Mouse (Mus musculus): ENCODE data around the gene Iqgap2. TPM values are rescaled to one million over a fixed set of nuclear protein-coding genes. Genes with fewer than 3 reads are reported as not detected.
A peak's percentile ranks its signal among the peaks of the same experiment; 100 is the strongest.

The Iqgap2 gene
- polyA plus RNA-seq, 1 experiment from 2014 or later: 5.2 TPM

DNA sequence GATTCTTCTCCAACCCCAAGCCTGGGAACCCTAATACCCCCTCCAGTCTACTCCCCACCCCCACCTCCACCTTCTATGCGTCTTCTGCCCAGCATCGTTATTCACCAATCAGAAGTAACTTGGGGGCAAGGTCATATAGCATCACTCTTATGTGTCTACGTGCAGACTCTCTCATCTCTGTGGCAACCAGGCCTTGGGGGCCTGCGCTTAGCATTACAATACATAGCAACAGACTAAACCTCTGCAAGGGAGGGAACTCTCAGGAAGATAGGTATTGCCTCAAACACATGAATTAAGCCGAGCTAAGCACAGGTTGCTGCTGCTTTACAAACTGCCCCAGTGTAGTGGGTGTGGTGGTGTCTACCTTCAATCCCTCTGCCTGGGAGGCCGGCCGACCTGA is 295.0 kb downstream of the Iqgap2 start:
- Histone ChIP-seq H3K9me3 (ENCODE audit: control insufficient read depth, low read length) (no peaks in the 10 kb centered on the region), H3K27me3 (ENCODE audit: control insufficient read depth, insufficient read depth, low read depth, low read length) (no peaks in the 10 kb centered on the region), H3K9ac (ENCODE audit: low read length) (no peak overlapping the region), H3K4me3 (ENCODE audit: low read length) (no peak overlapping the region), H3K4me2 (ENCODE audit: low read depth, low read length) (no peak overlapping the region), H3K36me3 (ENCODE audit: control insufficient read depth, insufficient read depth, low read length) (no peaks in the 10 kb centered on the region), H3K27ac (ENCODE audit: low read length) (no peak overlapping the region), H3K4me1 (replicated peaks; ENCODE audit: control insufficient read depth, insufficient read depth, low read length) (no peaks in the 10 kb centered on the region)
- no peak for ATAC-seq (ENCODE audit: low read depth)
- 84% methylated on average over 7 of the region's 7 CpGs for WGBS

DNA sequence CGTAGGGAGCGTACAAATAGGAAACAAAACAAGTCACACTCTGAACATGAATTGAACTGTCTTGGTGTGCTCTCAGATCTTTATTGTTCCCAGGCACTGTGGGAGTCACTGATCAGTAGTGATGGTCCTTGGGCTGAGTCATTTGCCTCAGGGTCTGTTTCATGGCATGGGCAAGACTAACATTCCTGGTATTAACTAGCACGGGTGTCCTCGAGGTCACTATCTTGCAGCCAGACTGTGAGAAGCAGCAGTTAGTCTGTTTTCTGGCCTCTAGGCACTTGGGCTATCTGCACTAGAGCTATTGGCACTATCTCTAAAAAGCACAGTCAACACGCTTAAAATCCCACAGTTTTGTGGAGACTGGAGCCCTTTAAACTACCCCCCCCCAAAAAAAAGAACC is 295.8 kb downstream of the Iqgap2 start:
- H3K27ac ChIP-seq (ENCODE audit: low read length): no peak overlapping the region
- 78% methylated on average over 5 of the region's 5 CpGs for WGBS
- no peaks in the 10 kb centered on the region for H3K9me3 ChIP-seq (ENCODE audit: control insufficient read depth, low read length)
- no peak overlapping the region for H3K4me2 ChIP-seq (ENCODE audit: low read depth, low read length)
- H3K27me3 ChIP-seq (ENCODE audit: control insufficient read depth, insufficient read depth, low read depth, low read length): no peaks in the 10 kb centered on the region
- no peaks in the 10 kb centered on the region for H3K36me3 ChIP-seq (ENCODE audit: control insufficient read depth, insufficient read depth, low read length)
- ATAC-seq (ENCODE audit: low read depth): no peak
- H3K4me3 ChIP-seq (ENCODE audit: low read length): no peak overlapping the region
- no peak overlapping the region for H3K9ac ChIP-seq (ENCODE audit: low read length)
- H3K4me1 ChIP-seq (replicated peaks; ENCODE audit: control insufficient read depth, insufficient read depth, low read length): no peaks in the 10 kb centered on the region

DNA sequence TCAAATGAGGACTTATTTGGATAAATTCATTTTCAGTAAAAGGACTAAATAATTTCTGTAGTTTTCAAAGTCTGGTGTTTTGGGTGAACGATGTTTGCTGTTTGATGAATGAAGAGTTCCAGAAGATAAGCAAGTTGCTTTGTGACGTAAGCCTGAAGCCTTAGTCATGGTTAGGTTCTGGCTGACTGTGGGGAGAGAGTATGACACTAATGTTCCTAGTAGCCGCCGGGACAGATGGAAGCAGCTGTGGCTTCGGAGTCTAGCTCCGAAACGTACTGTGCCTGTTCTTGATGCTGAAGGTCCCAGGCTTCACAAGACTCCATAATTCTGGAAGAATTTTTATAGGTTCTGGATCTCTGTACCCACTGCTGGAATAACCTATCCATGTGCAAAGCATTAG is 296.3 kb downstream of the Iqgap2 start:
- ATAC-seq (ENCODE audit: low read depth): peak; percentile 71
- Histone ChIP-seq H3K9me3 (ENCODE audit: control insufficient read depth, low read length) (no peaks in the 10 kb centered on the region), H3K27me3 (ENCODE audit: control insufficient read depth, insufficient read depth, low read depth, low read length) (no peaks in the 10 kb centered on the region), H3K4me3 (ENCODE audit: low read length) (no peak overlapping the region), H3K9ac (ENCODE audit: low read length) (no peak overlapping the region), H3K36me3 (ENCODE audit: control insufficient read depth, insufficient read depth, low read length) (no peaks in the 10 kb centered on the region), H3K4me1 (replicated peaks; ENCODE audit: control insufficient read depth, insufficient read depth, low read length) (no peaks in the 10 kb centered on the region), H3K27ac (ENCODE audit: low read length) (no peak overlapping the region), H3K4me2 (ENCODE audit: low read depth, low read length) (no peak overlapping the region)
- WGBS: 59% methylated on average over 7 of the region's 7 CpGs

DNA sequence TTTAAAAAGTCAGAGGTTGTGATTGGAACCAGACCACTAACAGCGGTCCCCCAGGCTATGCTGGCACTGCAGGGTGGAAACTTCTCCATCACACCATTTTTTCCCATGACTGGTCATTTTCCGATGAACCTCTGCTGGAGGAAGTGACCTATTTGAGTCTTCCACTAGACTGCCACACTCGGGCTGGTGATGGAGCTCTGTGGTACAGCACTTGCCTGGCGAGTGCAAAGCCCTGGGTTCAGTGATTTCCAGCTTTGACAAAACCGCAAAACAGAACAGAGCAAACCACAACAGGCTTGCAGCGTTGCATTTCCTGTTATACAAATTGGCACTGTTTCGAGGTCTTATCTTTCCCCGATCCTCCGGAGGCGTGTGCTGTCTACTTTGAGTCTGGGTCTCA is 298.9 kb downstream of the Iqgap2 start:
- H3K4me1 ChIP-seq (replicated peaks; ENCODE audit: control insufficient read depth, insufficient read depth, low read length): no peaks in the 10 kb centered on the region
- H3K9ac ChIP-seq (ENCODE audit: low read length): no peak overlapping the region
- ATAC-seq (ENCODE audit: low read depth): peak; percentile 43; the same call in 1 of the 2 replicates
- H3K4me3 ChIP-seq (ENCODE audit: low read length): no peak overlapping the region
- H3K27me3 ChIP-seq (ENCODE audit: control insufficient read depth, insufficient read depth, low read depth, low read length): no peaks in the 10 kb centered on the region
- no peak overlapping the region for H3K4me2 ChIP-seq (ENCODE audit: low read depth, low read length)
- H3K36me3 ChIP-seq (ENCODE audit: control insufficient read depth, insufficient read depth, low read length): no peaks in the 10 kb centered on the region
- WGBS: 56% methylated on average over 10 of the region's 10 CpGs
- H3K27ac ChIP-seq (ENCODE audit: low read length): no peak overlapping the region
- no peaks in the 10 kb centered on the region for H3K9me3 ChIP-seq (ENCODE audit: control insufficient read depth, low read length)

DNA sequence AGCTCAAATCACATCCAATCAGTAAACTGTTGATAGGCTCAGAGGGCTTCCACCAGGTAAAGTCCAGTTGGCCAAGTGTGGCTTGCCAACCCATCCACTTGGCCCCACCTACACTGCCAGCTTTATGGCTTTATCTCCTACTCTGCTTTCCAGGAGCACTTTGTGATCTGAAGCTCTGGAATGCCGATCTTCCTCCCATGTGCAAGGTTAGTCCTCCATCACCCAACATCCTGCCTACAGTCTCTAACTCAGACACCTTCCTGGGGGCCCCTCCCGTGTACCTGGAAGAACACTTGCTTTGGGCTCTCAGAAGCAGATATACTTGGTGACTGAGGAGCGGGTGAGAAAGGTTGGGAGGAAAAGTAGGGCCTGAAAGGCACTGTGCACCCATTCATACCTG is 300.1 kb downstream of the Iqgap2 start:
- H3K36me3 ChIP-seq (ENCODE audit: control insufficient read depth, insufficient read depth, low read length): no peaks in the 10 kb centered on the region
- ATAC-seq (ENCODE audit: low read depth): no peak
- no peak overlapping the region for H3K4me3 ChIP-seq (ENCODE audit: low read length)
- WGBS: 85% methylated on average over 3 of the region's 3 CpGs
- no peak overlapping the region for H3K4me2 ChIP-seq (ENCODE audit: low read depth, low read length)
- no peaks in the 10 kb centered on the region for H3K27me3 ChIP-seq (ENCODE audit: control insufficient read depth, insufficient read depth, low read depth, low read length)
- no peaks in the 10 kb centered on the region for H3K9me3 ChIP-seq (ENCODE audit: control insufficient read depth, low read length)
- H3K4me1 ChIP-seq (replicated peaks; ENCODE audit: control insufficient read depth, insufficient read depth, low read length): no peaks in the 10 kb centered on the region
- no peak overlapping the region for H3K9ac ChIP-seq (ENCODE audit: low read length)
- no peak overlapping the region for H3K27ac ChIP-seq (ENCODE audit: low read length)

DNA sequence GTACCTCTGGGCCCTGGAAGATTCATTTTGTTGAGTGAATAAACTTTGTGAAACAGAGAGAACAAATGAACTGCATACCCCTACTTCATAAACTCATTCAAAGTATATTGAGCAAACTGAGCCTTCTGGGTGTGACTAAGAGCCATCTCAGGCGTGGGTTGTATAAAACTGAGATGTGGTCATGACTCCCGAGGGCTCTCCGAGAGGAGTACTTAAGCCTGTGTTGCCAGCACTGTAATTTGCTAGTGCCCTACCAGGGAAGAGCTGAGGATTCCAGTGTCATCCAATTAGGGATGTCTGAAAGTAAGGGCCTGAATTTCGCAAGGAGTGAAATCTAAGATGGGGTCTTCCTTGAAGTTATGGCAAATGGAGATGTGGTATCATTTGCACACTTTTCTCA is 304.1 kb downstream of the Iqgap2 start:
- 81% methylated on average over 4 of the region's 4 CpGs for WGBS
- Histone ChIP-seq H3K4me2 (ENCODE audit: low read depth, low read length) (no peak overlapping the region), H3K9ac (ENCODE audit: low read length) (no peak overlapping the region), H3K4me1 (replicated peaks; ENCODE audit: control insufficient read depth, insufficient read depth, low read length) (no peaks in the 10 kb centered on the region), H3K36me3 (ENCODE audit: control insufficient read depth, insufficient read depth, low read length) (no peaks in the 10 kb centered on the region), H3K4me3 (ENCODE audit: low read length) (no peak overlapping the region), H3K9me3 (ENCODE audit: control insufficient read depth, low read length) (no peaks in the 10 kb centered on the region), H3K27ac (ENCODE audit: low read length) (no peak overlapping the region), H3K27me3 (ENCODE audit: control insufficient read depth, insufficient read depth, low read depth, low read length) (no peaks in the 10 kb centered on the region)
- no peak for ATAC-seq (ENCODE audit: low read depth)

DNA sequence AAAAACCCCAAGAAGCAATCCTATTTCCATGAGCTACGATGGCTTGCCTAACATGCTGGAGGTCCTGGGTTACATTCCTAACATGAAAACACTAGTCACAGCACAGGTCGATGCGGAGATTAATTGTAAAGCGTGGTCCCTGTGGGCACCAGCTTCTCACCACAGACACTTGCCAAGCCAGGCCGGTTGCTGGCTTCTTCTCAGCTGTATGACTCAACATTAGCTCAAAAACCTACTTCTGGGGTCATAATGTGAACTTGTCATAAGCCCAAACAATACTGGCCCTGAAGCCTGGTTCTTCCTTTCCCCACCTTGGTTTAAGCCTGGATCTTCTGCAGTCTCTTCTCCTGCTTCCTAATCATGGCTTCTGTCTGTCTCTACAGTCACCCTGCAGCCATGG is 306.8 kb downstream of the Iqgap2 start:
- Histone ChIP-seq H3K27me3 (ENCODE audit: control insufficient read depth, insufficient read depth, low read depth, low read length) (no peaks in the 10 kb centered on the region), H3K9ac (ENCODE audit: low read length) (no peak overlapping the region), H3K4me1 (replicated peaks; ENCODE audit: control insufficient read depth, insufficient read depth, low read length) (no peaks in the 10 kb centered on the region), H3K27ac (ENCODE audit: low read length) (no peak overlapping the region), H3K4me3 (ENCODE audit: low read length) (no peak overlapping the region), H3K4me2 (ENCODE audit: low read depth, low read length) (no peak overlapping the region), H3K9me3 (ENCODE audit: control insufficient read depth, low read length) (no peaks in the 10 kb centered on the region), H3K36me3 (ENCODE audit: control insufficient read depth, insufficient read depth, low read length) (no peaks in the 10 kb centered on the region)
- ATAC-seq (ENCODE audit: low read depth): no peak
- WGBS: 82% methylated on average over 5 of the region's 5 CpGs

DNA sequence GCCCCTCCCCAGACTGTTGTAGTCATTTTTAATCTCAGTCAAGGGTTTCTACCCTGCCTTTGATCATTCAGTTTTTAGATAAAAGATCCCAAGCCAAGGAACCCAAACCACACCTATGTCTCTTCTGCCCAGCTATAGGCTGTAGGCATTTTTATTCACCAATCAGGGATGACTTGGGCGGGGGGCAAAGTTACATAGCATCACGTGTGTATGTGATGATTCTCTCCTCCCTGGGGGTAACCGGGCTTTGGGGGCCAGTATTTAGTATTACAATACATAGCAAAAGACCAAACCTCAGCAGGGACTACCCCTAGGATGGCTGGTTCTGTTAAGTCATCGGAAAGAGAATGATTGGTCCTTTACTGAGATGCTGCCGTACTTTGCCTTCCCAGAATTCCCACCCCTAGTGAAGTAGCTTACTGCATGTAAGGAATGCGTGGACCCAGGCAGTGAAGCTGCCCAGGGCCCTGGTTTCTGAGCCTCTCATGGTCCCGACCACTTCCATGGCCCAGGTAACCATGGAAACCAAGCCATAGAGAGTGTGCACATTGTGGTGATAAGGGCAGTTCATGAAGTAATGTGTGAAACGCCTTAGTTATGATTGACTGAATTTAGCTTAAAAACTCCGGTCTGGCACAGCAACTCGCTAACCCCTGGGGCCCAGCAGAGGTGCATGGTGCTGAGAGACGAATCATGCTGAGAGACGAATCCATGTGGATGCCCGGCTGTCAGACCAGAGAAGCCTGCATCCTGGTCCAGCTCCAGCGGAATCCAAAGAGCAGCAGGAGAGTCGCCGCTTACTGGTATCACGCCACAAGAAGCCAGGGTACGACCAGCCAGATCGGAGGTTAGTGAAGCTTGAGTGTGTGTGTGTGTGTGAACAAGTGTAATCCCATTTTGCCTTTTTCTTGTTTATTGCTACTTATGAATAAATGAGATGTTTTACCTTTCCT is 308.2 kb downstream of the Iqgap2 start:
- ATAC-seq (ENCODE audit: low read depth): peak; percentile 74
- H3K4me2 ChIP-seq (ENCODE audit: low read depth, low read length): no peak overlapping the region

DNA sequence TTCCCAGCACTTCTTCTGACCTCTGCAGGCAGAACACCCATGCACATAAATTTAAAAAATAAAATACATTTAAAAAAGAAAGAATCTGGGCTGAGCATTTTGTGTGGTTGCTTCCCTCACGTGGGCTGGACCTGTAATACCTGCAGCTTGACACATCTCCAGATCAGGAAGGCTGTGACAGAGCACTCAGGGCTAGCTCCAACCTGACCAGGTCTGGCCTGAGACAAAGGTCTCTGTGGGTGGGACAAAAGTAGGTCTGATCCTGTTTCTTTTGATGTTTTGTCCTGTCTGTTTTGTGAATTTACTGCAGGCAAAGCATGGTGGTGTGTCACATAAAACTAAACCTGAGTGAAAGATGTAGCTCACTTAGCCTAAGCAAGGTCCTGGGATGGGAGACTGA is 309.9 kb downstream of the Iqgap2 start:
- 42% methylated on average over 1 of the region's 1 CpGs for WGBS
- H3K9ac ChIP-seq (ENCODE audit: low read length): no peak overlapping the region
- ATAC-seq (ENCODE audit: low read depth): no peak
- no peak overlapping the region for H3K4me2 ChIP-seq (ENCODE audit: low read depth, low read length)
- H3K4me1 ChIP-seq (replicated peaks; ENCODE audit: control insufficient read depth, insufficient read depth, low read length): no peaks in the 10 kb centered on the region
- no peaks in the 10 kb centered on the region for H3K36me3 ChIP-seq (ENCODE audit: control insufficient read depth, insufficient read depth, low read length)
- no peak overlapping the region for H3K4me3 ChIP-seq (ENCODE audit: low read length)
- H3K27me3 ChIP-seq (ENCODE audit: control insufficient read depth, insufficient read depth, low read depth, low read length): no peaks in the 10 kb centered on the region
- H3K27ac ChIP-seq (ENCODE audit: low read length): no peak overlapping the region
- no peaks in the 10 kb centered on the region for H3K9me3 ChIP-seq (ENCODE audit: control insufficient read depth, low read length)

More for the DNA sequence above, 308.2 kb downstream of the Iqgap2 start:
- Histone ChIP-seq H3K27me3 (ENCODE audit: control insufficient read depth, insufficient read depth, low read depth, low read length) (no peaks in the 10 kb centered on the region), H3K4me1 (replicated peaks; ENCODE audit: control insufficient read depth, insufficient read depth, low read length) (no peaks in the 10 kb centered on the region), H3K36me3 (ENCODE audit: control insufficient read depth, insufficient read depth, low read length) (no peaks in the 10 kb centered on the region), H3K9ac (ENCODE audit: low read length) (no peak overlapping the region), H3K9me3 (ENCODE audit: control insufficient read depth, low read length) (no peaks in the 10 kb centered on the region), H3K27ac (ENCODE audit: low read length) (no peak overlapping the region), H3K4me3 (ENCODE audit: low read length) (no peak overlapping the region)
- 39% methylated on average over 19 of the region's 19 CpGs for WGBS
